Mouse (Mus musculus): Measurements from ENCODE around the gene Prps1l3. TPM values are rescaled to one million over a fixed set of nuclear protein-coding genes. Genes with fewer than 3 reads are reported as not detected.
"Not testable (repeated sequence)": the region's sequence is repeated elsewhere in the genome, so short reads cannot be mapped to it uniquely, and the experiment has no call there.

The Prps1l3 gene
- total RNA-seq (2015) (52.8 and 56.9 TPM in 2 replicates), total RNA-seq (2017) (87.5 and 99.7 TPM in 2 replicates)

GRCm38 (mm10) chr12:57230192-57230706 lies at the start of gene Prps1l3, which contains the start of gene Mipol1:
Gene Prps1l3 (plus strand): TSS chr12:57230412.
Gene Mipol1 (plus strand): TSS chr12:57230427.
- peak; percentile 85 for ATAC-seq (replicated peaks; ENCODE audit: poor library complexity)

DNA sequence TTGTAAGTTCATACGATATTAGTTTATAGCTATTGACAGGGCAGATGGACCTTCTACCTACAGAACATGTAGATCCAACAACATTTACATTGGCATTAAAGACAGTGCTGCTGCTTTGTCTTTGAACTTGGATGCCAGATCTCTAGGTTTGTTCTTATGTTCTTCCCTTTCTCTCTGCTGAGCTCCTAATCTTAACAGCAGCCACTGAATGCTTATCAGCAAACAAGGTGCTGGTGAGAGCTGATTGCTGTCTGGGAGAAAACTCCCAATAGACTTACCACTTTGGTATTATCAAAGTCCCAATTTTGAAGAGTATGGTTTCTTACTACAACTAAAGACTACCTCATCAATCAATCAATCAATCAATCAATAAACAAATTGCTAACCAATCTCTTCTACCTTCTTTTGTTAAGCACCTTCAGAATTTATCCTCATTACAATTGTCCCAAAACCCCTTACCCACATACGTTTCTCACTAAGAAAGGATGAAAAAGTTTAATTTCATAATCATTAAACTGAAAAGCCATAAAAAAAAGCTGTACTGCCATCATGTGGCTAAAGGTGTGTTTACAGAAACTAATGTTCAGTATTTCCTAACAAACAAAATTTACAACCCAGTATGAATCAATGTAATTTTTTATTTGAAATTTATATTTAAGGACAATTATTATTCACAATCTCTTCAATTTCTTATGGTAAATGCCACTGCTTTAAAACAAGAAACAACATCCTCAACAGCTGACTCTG lies 45.6 kb upstream of the Prps1l3 start:
- ATAC-seq (replicated peaks; ENCODE audit: poor library complexity) = peak; percentile 61

DNA sequence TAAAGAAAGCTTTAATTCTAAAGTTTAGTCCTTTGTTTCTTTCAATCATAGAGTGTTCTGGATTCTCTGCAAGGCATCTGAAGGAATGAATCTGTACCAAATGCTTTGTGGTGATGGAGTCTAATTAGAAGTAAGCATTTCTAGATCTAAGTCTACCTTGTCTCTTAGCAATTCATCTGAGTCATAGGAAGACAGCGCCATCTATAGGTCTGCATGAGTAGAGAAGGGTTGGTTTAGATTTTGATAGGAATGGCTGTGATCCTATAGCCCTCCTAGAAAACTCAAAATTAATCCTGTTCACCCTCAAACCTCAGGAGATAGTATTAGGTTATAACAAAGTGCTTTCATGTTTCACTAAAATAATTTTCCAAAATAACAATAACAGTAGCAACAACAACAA lies 44.7 kb upstream of the Prps1l3 start:
- peak; percentile 74 for ATAC-seq (replicated peaks; ENCODE audit: poor library complexity)

- peak; percentile 61 for ATAC-seq (replicated peaks; ENCODE audit: poor library complexity)
Measured at GRCm38 (mm10) chr12:57186126-57186525, 44.1 kb upstream of the Prps1l3 start.

GRCm38 (mm10) chr12:57187032-57187431 lies 43.2 kb upstream of the Prps1l3 start:
- no peak for ATAC-seq (replicated peaks; ENCODE audit: poor library complexity)

- peak; percentile 84 for ATAC-seq (replicated peaks; ENCODE audit: poor library complexity)
Measured at GRCm38 (mm10) chr12:57194609-57195008, 35.6 kb upstream of the Prps1l3 start.

- ATAC-seq (replicated peaks; ENCODE audit: poor library complexity) = no peak
Measured at GRCm38 (mm10) chr12:57196286-57196607, 34.0 kb upstream of the Prps1l3 start.

- peak; percentile 50 for ATAC-seq (replicated peaks; ENCODE audit: poor library complexity)
Measured at GRCm38 (mm10) chr12:57196608-57197362, 33.4 kb upstream of the Prps1l3 start.

- ATAC-seq (replicated peaks; ENCODE audit: poor library complexity) = peak; percentile 62
Measured at GRCm38 (mm10) chr12:57197363-57198026, 32.7 kb upstream of the Prps1l3 start, which contains the start of gene Slc25a21. Gene Slc25a21 (minus strand): TSS chr12:57197472.

- no peak for ATAC-seq (replicated peaks; ENCODE audit: poor library complexity)
Measured at GRCm38 (mm10) chr12:57198269-57198668, 31.9 kb upstream of the Prps1l3 start.

DNA sequence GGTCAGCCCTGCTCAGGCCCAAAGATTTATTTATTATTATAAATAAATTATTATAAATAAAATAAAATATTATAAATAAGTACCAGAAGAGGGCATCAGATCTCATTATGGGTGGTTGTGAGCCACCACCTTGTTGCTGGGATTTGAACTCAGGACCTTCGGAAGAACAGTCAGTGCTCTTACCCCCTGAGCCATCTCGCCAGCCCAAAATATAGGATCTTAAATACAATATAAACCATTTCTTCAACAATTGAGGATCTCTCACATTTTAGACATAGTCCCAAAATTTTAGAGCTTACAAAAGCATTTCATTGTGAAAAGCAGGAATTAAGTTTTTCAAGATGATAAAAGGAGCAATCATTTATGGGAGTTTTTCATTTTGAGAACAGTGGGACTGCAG lies 30.8 kb upstream of the Prps1l3 start:
- no peak for ATAC-seq (replicated peaks; ENCODE audit: poor library complexity)

DNA sequence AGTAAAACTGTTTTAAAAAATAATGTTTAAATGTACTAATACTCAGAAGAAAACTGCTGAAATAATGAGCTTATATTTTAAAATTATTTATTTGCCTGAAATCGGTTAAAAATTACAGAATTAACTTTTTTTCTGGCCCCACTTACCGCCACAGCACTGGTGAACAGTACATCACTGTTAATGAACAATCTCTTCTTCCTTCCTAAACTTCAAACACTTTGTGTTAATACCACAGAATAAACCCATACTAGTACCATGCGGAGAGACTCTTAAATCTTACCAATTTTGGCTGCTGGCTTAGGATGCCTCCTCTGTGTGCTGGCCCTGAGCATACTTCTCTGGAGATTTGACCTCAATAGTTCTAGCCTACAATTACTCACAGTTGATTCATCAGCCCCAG lies 28.3 kb upstream of the Prps1l3 start:
- no peak for ATAC-seq (replicated peaks; ENCODE audit: poor library complexity)

GRCm38 (mm10) chr12:57204276-57204851 lies 25.8 kb upstream of the Prps1l3 start:
- no peak for ATAC-seq (replicated peaks; ENCODE audit: poor library complexity)

DNA sequence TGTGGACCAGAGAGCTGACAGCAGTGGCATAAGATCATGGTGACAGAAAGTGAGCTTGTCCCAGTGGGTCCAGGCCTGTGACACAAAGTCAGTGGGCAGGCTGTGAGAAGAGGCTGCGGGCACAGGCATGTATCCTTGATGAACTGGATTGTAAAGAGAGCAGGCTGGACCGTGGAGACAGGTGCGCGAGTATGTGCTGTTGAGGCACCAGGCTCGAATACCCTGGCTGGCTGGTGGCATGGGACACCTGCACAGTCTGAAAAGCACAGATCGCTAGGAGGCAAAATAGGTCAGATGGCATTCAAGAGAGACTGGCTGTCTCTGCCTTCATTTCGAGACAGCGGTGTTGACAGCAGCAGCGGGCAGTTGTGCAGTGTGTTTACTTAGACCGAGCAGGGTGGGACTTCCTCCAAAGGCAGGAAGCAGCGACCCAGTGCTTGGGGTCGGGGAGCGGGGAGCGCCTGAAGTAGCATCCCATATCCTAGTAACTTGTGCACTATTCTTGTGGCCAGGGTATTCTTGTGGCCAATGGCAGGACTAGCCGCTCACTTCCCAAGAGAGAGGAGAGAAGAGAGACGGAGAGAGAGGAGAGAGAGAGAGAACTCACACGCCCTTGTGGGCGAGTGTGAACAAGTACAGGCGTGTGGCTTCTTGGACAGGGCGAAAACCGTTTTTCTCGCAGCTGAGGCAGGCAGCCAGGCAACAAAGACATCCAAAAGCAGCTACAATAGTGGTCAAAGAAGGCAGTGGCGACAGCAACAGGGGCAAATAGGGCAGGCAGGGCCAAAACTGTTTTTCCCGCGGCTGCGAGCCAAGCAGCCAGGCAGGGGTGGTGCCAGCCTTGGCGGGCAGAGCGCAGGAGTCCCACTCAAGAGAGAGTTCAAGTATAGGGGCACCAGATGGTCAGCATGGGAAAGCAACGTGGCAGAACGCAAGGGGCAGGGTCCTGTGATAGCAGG lies 18.6 kb upstream of the Prps1l3 start:
- ATAC-seq (replicated peaks; ENCODE audit: poor library complexity) = peak; percentile 84

- not testable (repeated sequence) for ATAC-seq (replicated peaks; ENCODE audit: poor library complexity)
Measured at GRCm38 (mm10) chr12:57212463-57212862, 17.7 kb upstream of the Prps1l3 start.

DNA sequence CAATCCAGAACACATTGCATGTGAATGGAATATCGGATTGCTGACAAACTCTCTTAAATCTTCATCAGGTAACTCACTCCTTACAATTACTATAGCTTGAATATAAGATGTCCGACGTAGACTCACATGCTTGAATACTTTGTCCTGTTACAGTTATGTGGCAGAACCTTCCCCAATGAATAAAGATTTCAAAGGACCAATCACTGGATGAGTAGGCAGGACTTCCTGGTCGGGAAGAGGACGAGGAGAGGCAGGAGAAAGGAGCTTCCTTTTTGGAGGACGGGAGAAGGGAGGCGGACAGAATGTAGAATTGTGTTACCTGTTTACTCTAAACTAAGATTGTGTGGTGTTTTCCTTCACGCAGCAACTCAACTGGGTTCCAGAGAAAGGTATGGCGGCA lies 3.8 kb upstream of the Prps1l3 start:
- ATAC-seq (replicated peaks; ENCODE audit: poor library complexity) = no peak

GRCm38 (mm10) chr12:57227776-57228175 lies 2.4 kb upstream of the Prps1l3 start:
- ATAC-seq (replicated peaks; ENCODE audit: poor library complexity) = no peak

DNA sequence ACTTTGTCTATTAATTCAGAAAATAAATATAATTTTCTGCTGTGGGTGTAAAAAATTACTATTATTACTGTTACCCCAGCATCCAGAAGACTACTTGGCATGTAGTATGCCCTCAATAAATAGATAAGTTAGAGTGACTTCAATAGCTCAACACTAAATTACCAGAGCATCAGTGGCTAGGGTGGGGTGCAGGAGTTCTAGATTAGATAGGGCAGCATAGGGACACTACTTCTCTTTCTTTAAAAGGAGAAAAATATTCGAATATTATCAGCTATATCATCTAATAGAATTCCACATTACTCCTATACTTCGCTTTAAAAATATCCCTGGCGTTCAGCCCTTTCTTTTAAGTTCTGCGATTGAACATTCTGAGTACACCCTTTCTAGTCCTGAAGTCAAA lies 509 bp upstream of the Prps1l3 start:
- 0 out of 2 replicates have a peak, but pooled peaks have one; percentile 6 for ATAC-seq (replicated peaks; ENCODE audit: poor library complexity)

DNA sequence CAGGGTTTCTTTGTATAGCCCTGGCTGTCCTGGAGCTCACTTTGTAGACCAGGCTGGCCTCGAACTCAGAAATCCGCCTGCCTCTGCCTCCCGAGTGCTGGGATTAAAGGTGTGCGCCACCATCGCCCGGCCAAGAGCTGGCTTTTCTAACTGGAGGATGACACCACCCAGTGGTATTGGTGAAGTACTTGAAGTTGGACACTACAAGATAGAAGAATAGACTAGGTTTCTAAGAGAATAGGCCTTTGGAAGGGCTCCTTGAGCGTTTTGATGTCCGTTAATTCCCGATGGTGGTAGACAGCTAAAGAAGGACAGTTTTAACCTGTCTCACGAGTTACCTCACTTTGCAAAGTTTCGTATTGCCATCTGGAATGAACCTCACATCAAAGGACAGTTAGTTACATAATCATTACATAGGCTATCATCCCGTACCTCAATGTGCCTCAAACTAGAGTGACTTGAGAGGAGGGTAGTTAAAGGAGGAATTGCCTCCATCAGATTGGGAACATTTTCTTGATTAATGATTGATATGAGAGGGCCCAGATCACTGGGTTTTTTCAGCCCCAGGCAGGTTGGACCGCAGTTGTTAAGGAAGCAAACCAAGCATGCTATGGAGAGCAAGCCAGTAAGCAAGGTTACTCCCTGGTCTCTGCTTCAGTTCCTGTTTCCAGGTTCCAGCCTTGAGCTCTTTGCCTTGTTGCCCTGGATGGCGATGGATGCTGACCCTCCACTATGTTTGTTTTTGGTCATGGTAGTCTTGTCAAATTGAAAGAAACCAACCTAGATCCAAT lies 1.1 kb downstream of the Prps1l3 start:
- ATAC-seq (replicated peaks; ENCODE audit: poor library complexity) = peak; percentile 52
